Mouse (Mus musculus) heart, postnatal 0 days (tissue): ENCODE data around the gene Gm17651.

Experiments used
- CTCF ChIP-seq: IDR thresholded peaks from 2 replicates; pipeline ENCODE4 v1.5.1; 2016; ENCODE audit warnings: antibody characterized with exemption, control low read depth, low read depth
- EP300 ChIP-seq: IDR thresholded peaks from 2 replicates; pipeline ENCODE4 v1.6.1; 2016; ENCODE audit warnings: antibody characterized with exemption, low read depth

GRCm38 (mm10) chr3:97681321-97682158 lies 7.0 kb upstream of the Gm17651 start:
- TF ChIP-seq CTCF, result peak; percentile 48
- TF ChIP-seq EP300, result no peak
